Mouse (Mus musculus) heart, adult 2 months (tissue): ENCODE measurements around the gene Prkcq.

Experiments used
- CTCF ChIP-seq: fragments of 200-600 bp; IDR thresholded peaks from 2 replicates; pipeline ENCODE4 v1.8.1; 2022; ENCODE audit warnings: antibody characterized with exemption, mild to moderate bottlenecking, moderate library complexity
- EP300 ChIP-seq: fragments of 200-500 bp; IDR thresholded peaks from 2 replicates; pipeline ENCODE4 v1.6.1; 2011; ENCODE audit warnings: low read depth, low read length, control low read depth; ENCODE audit not compliant: insufficient read depth
- POLR2A ChIP-seq: fragments of 200-500 bp; IDR thresholded peaks from 2 replicates; pipeline ENCODE4 v1.6.1; 2011; ENCODE audit warnings: mild to moderate bottlenecking, low read depth, low read length, control low read depth; ENCODE audit not compliant: insufficient read depth

GRCm38 (mm10) chr2:11172831-11173414 lies 1.0 kb downstream of the Prkcq start:
- TF ChIP-seq POLR2A (no peak), CTCF (no peak), EP300 (no peak)
